Mouse (Mus musculus) embryo, embryonic 9.5 days (tissue): ENCODE results near the gene Gm10097.

Source experiments
- DNase-seq: peaks from one replicate; pipeline ENCODE4 v3.0.0-alpha.2; 2017; ENCODE audit errors: extremely low spot score

The Gm10097 gene

DNA sequence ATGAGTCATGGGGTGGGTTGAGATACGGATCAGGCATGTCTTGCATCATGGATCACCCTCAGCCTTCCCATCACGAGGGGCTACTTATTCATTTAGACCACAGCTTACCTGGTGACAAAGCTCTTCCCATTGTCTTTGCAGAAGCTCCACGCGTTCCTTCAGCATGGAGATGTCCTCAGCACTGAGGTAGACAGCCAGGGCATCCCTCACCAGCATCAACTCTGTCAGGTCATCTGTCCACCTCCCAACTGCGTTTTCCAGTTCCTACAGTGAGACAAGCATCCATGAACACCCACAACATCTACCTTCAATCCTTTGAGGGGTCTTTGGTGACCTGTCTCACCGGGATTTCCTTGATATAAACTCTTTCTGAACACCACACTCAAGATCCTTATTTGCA, 14.7 kb downstream of the Gm10097 start:
- DNase-seq: no peak

DNA sequence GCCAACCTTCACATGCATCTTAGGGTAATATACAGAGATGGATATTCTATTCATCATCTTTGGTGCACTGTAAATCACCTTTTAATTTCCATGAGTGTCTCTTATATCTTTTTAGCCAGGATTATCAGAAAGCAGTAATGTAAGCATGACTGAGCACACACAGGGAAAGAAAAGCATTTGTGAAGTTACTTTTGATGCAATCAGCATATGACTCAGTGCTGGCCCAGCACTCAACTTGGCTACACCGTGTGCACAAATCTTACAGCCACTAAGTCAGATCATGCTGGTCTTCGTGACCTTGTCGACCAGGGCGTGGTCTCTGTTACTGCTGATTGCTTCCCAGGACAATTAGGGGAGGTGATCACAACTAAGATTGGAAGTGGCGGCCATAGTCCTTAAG, 16.8 kb downstream of the Gm10097 start:
- no peak for DNase-seq

DNA sequence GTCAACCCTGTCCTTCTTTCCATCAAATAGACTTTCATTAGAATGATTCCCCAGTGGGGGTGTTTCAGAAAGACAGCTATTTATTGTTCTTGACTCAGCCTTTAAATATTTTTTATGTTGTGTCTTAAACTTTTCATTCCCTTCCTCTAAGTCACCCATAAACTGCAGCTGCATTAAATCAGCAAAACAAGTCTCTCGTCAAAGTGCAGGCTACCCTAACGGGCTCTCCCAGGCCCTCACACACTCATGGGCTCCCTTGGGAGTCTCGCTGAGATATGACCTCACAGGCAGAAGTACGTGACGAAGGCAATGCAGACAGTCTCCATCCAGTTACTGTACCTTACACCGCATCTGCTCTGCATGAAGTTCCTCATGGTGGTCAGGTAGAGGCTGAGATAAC, 17.3 kb downstream of the Gm10097 start:
- DNase-seq: no peak

DNA sequence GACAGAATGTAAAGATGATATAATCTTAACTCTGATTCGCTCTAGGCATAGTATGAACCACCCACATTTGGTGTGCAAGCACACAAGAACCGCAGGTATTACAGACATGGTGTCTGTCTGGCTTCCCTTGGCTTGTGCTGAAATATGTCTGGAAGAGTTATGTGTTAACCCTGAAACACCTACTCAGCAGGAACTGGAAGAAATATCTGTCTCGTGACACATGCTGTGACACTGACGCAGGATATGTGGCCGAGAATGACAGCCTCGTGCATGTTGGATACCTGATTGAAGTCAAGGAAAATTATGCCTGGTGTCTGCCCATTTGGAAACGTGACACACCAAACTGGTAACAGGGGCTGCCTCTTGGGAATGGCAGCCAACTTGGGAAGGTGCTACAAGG, 18.3 kb downstream of the Gm10097 start:
- DNase-seq: no peak

DNA sequence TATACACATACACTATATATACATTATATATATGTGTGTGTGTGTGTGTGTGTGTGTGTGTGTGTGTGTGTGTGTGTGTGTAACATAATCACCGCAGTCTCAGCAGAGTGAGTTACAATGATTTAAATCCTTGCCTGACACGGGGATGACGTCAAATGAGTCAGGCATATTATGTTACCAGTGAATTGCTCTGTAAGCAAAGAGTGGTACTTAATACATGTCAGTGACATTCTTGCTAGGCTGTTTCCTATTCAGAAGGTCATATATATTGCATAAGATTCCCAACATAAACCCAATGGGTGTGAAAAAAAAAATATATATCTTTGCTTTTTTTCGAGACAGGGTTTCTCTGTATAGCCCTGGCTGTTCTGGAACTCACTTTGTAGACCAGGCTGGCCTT, 20.1 kb downstream of the Gm10097 start:
- DNase-seq: no peak

DNA sequence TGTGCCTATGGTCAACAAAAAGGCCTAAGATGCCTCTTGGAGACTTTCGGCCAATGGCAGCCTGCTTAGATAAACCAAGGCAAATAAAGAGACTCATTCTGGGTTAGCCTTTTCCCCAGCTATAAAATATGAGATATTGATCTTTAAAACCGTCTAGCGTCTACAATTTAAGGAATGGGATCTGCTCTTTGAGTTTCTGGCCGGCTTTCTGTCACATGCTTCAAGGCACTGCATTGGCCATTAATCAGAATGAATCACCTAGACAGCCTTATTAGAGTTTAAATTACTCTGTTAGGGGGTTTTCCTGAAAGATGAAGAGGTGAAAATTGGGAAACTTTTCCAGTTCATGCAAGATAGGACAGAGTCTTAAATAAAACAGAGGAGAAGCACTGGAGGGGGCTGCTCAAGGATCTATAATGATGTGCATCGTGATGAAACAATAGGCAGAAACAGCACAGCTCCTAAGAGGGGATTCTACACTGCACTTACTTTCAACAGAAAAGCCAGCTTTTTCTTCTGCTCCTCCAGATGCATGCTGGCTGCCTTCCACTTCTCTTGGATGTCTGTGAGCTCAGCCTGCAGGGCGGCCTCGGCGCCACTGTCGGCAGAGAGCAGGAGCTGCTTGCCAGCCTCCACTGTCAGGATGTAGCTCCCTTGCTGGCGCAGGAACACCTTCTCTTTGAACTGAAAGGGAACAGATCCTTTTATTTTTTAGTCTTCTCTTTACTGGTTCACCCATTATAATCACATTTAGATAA, 28.2 kb downstream of the Gm10097 start:
- DNase-seq: no peak

DNA sequence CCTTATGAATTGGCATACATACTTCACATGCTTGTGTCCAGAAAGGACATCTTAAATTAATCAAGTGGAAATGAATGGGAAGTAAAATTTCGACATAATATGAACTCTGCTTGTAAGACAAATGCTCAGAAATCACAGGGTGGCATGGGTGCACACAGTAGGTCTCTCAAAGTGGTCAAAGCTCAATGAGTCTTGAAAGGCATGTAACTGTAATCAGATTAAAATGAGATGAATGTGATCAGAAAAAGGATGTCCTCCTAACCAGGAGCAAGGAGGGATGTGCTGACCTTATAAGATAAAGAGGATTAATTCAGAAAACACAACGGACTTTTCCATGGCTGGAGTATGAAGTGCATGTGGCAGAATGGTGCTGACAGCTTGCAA, 28.8 kb downstream of the Gm10097 start:
- DNase-seq: no peak

DNA sequence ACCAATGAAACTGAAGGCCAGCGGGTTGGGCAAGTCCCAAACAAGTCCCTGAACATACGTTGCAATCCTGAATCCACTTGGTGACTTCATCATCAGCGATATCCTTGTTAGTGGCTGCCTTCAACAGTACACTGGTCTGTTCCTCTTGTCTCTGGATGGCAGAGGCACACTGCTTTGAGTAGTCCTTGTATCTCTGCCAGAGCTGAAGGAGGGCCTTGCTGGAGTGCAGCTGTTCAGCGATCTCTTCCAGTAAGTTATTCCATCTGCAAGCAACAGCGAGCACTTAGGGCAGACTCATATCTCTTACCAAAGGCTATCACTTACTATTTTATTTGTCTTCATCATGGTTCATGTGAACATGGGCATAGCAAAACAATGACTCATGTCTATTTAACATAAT, 41.8 kb downstream of the Gm10097 start:
- no peak for DNase-seq

DNA sequence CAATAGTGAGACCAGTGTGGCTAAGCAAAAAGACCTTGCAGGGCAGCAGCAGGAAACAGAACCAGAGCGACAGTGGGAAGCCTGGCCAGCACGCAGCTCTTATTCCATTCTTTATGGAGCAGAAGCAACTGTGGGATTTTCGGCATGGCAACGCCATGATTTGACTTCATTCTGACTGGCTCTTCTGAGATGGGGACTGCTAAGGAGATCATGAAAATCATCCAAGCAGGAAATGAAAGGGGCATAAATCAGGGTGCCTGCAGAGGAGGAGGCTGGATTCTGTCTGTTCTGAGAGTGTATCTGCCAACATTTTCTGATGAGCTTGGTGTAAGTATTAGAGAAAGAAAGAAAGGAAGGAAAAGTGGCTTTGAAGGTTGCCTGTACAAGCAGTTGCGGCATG, 47.2 kb downstream of the Gm10097 start:
- DNase-seq: no peak

DNA sequence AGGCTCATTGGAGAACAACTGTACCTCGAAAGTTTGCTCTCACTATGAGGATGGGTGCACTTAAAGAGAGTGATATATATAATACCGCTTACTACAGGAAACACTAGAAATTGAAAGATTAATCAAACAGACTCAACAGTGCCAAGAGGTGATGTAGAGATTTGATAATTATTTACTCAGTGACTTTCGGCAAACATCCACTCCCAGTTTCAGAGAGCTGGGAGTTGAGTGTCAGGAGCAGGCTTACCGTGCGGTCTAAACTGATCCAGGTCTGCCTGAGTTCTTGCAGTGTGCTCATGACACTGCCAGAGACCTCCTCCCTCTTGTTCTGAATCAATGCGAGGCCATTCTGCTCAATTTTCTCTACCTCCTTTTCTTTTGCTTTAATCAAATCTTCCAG, 47.7 kb downstream of the Gm10097 start:
- DNase-seq: no peak
